Mouse (Mus musculus) heart, adult 2 months (tissue): ENCODE results near the gene Dnah3. TPM values are rescaled to one million over a fixed set of nuclear protein-coding genes. Genes with fewer than 3 reads are reported as not detected.

ENCODE experiments used
- DNase-seq, 2 experiments: peaks; one replicate each; pipeline ENCODE4 v3.0.0; 2021
- H3K27ac ChIP-seq: fragments of 200-600 bp; 2 replicates; pipeline ENCODE4 v1.8.1; 2022
- H3K27me3 ChIP-seq: fragments of 200-500 bp; 2 replicates; pipeline ENCODE4 v1.6.1; 2012; ENCODE audit warnings: mild to moderate bottlenecking, low read length, inconsistent platforms, mixed read lengths; ENCODE audit not compliant: control insufficient read depth, insufficient read depth
- H3K36me3 ChIP-seq: fragments of 200-500 bp; 2 replicates; pipeline ENCODE4 v1.6.1; 2012; ENCODE audit warnings: low read length, inconsistent platforms; ENCODE audit not compliant: control insufficient read depth, insufficient read depth
- H3K4me1 ChIP-seq: fragments of 200-500 bp; 2 replicates; pipeline ENCODE4 v1.6.1; 2011; ENCODE audit warnings: low read length; ENCODE audit not compliant: control insufficient read depth, insufficient read depth
- H3K4me3 ChIP-seq: fragments of 200-600 bp; 2 replicates; pipeline ENCODE4 v1.8.1; 2022
- H3K79me2 ChIP-seq: fragments of 200-500 bp; replicated peaks from 2 replicates; pipeline ENCODE4 v1.6.1; 2012; ENCODE audit warnings: mild to moderate bottlenecking, inconsistent platforms, low read length, moderate library complexity, mixed read lengths; ENCODE audit not compliant: control insufficient read depth, insufficient read depth
- H3K9ac ChIP-seq: fragments of 200-500 bp; 2 replicates; pipeline ENCODE4 v1.6.1; 2012; ENCODE audit warnings: low read depth, mild to moderate bottlenecking, control low read depth, inconsistent platforms, low read length, mixed read lengths
- CTCF ChIP-seq: fragments of 200-600 bp; IDR thresholded peaks from 2 replicates; pipeline ENCODE4 v1.8.1; 2022; ENCODE audit warnings: antibody characterized with exemption, mild to moderate bottlenecking, moderate library complexity
- EP300 ChIP-seq: fragments of 200-500 bp; IDR thresholded peaks from 2 replicates; pipeline ENCODE4 v1.6.1; 2011; ENCODE audit warnings: low read depth, low read length, control low read depth; ENCODE audit not compliant: insufficient read depth
- POLR2A ChIP-seq: fragments of 200-500 bp; IDR thresholded peaks from 2 replicates; pipeline ENCODE4 v1.6.1; 2011; ENCODE audit warnings: mild to moderate bottlenecking, low read depth, low read length, control low read depth; ENCODE audit not compliant: insufficient read depth
- WGBS: fragments of 180-500 bp; shearing (Covaris S2); methylation state at CpG from one replicate; pipeline ENCODE4 v1.1.7; 2018; 5-methylcytosine and 5-hydroxymethylcytosine counted together
- intact Hi-C: fragments of 180-260 bp; cut with DNase I; formaldehyde crosslinking; loops from one replicate; pipeline ENCODE4 v1.15.1; 2025
- polyA plus RNA-seq: library from polyadenylated mRNA; depleted of rRNA; stranded (reverse); fragments of >200 nt; gene quantifications from 2 replicates; pipeline ENCODE4 v1.2.3, GENCODE M21; 2012
- total RNA-seq, 2 experiments: library from RNA; stranded (reverse); gene quantifications; 2 replicates each; pipeline ENCODE4 v1.2.3; 2021

The Dnah3 gene
- total and polyA plus RNA-seq, 3 experiments, result 0.59 TPM; not detected in 2

- no peaks in the 10 kb centered on the region for H3K27me3 ChIP-seq
- H3K79me2 ChIP-seq, result no peaks in the 10 kb centered on the region
- 55% methylated on average over 1 of the region's 1 CpGs for WGBS
- H3K4me3 ChIP-seq, result no peak overlapping the region
- intact Hi-C loops, result no loop called here
- H3K27ac ChIP-seq, result no peak overlapping the region
- H3K9ac ChIP-seq, result no peak overlapping the region
- no peaks in the 10 kb centered on the region for H3K36me3 ChIP-seq
- no peaks in the 10 kb centered on the region for H3K4me1 ChIP-seq
- TF ChIP-seq CTCF (no peak), EP300 (no peak), POLR2A (no peak)
- no peak for DNase-seq
Measured at GRCm38 (mm10) chr7:120028669-120029068, 66.4 kb downstream of the Dnah3 start.

GRCm38 (mm10) chr7:119997066-119997465 lies 98.0 kb downstream of the Dnah3 start:
- Histone ChIP-seq H3K27ac (no peak overlapping the region), H3K27me3 (no peaks in the 10 kb centered on the region), H3K4me1 (no peaks in the 10 kb centered on the region), H3K79me2 (no peaks in the 10 kb centered on the region), H3K4me3 (no peak overlapping the region), H3K36me3 (no peaks in the 10 kb centered on the region), H3K9ac (no peak overlapping the region)
- no peak for DNase-seq
- intact Hi-C loops, result no loop called here
- TF ChIP-seq EP300, result no peak
- no peak for TF ChIP-seq CTCF
- no peak for TF ChIP-seq POLR2A
- 70% methylated on average over 6 of the region's 6 CpGs for WGBS

- H3K36me3 ChIP-seq, result no peaks in the 10 kb centered on the region
- no peak overlapping the region for H3K4me3 ChIP-seq
- no peak overlapping the region for H3K27ac ChIP-seq
- TF ChIP-seq EP300 (no peak), CTCF (no peak), POLR2A (no peak)
- H3K79me2 ChIP-seq, result no peaks in the 10 kb centered on the region
- H3K27me3 ChIP-seq, result no peaks in the 10 kb centered on the region
- intact Hi-C loops, result no loop called here
- 27% methylated on average over 3 of the region's 3 CpGs for WGBS
- no peak for DNase-seq
- H3K4me1 ChIP-seq, result peaks cover 2% of the 10 kb centered on the region
- no peak overlapping the region for H3K9ac ChIP-seq
Measured at GRCm38 (mm10) chr7:119985279-119985912, 109.7 kb downstream of the Dnah3 start.

GRCm38 (mm10) chr7:119980170-119980569 lies 114.9 kb downstream of the Dnah3 start:
- Histone ChIP-seq H3K27me3 (no peaks in the 10 kb centered on the region), H3K4me1 (peaks cover 2% of the 10 kb centered on the region), H3K9ac (no peak overlapping the region), H3K79me2 (no peaks in the 10 kb centered on the region), H3K36me3 (no peaks in the 10 kb centered on the region), H3K27ac (no peak overlapping the region), H3K4me3 (no peak overlapping the region)
- intact Hi-C loops, result no loop called here
- no peak for DNase-seq
- 88% methylated on average over 3 of the region's 3 CpGs for WGBS
- no peak for TF ChIP-seq CTCF
- TF ChIP-seq POLR2A, result no peak
- no peak for TF ChIP-seq EP300

GRCm38 (mm10) chr7:119978576-119978975 lies 116.5 kb downstream of the Dnah3 start:
- no peaks in the 10 kb centered on the region for H3K27me3 ChIP-seq
- intact Hi-C loops, result no loop called here
- no peaks in the 10 kb centered on the region for H3K4me1 ChIP-seq
- no peak overlapping the region for H3K27ac ChIP-seq
- TF ChIP-seq EP300, result no peak
- TF ChIP-seq POLR2A, result no peak
- no peak for TF ChIP-seq CTCF
- no peaks in the 10 kb centered on the region for H3K36me3 ChIP-seq
- no peaks in the 10 kb centered on the region for H3K79me2 ChIP-seq
- H3K4me3 ChIP-seq, result no peak overlapping the region
- DNase-seq, result no peak
- no peak overlapping the region for H3K9ac ChIP-seq

GRCm38 (mm10) chr7:119977574-119977973 lies 117.5 kb downstream of the Dnah3 start:
- Histone ChIP-seq H3K4me3 (no peak overlapping the region), H3K36me3 (no peaks in the 10 kb centered on the region), H3K4me1 (no peaks in the 10 kb centered on the region), H3K27ac (no peak overlapping the region), H3K27me3 (no peaks in the 10 kb centered on the region), H3K79me2 (no peaks in the 10 kb centered on the region), H3K9ac (no peak overlapping the region)
- WGBS, result 76% methylated on average over 7 of the region's 7 CpGs
- no peak for TF ChIP-seq EP300
- no peak for TF ChIP-seq CTCF
- no peak for TF ChIP-seq POLR2A
- intact Hi-C loops, result no loop called here
- no peak for DNase-seq
